Comparison of ENCODE assay signal across 8 mouse cellular contexts in the genomic region with DNA sequence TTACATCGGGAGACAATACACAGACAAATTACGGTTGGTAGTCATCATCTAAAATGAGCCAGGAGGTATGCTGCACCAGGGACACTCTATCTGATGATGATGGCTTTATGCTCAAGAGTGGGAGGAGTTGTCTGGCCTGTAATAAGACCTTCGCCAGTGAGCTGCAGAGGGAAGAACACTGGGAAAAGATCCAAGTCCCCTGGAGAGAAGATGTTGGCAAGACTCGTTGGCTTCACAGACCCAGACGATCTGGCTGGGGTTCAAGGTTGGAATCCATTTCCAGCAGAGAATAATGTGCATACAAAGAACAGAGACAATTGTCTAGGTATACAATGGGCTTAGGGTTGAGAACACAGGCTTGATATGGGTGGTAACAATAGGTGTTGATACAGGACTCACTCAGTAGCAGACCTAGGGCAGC. TPM values are rescaled to one million over a fixed set of nuclear protein-coding genes. Genes with fewer than 3 reads are reported as not detected.
DNase-seq lines count a peak whose midpoint lies in the region; ATAC-seq lines count a peak whose summit lies in the region.

No protein-coding gene starts in this region.

- no peak overlapping the region for H3K9ac ChIP-seq in heart, embryonic 12.5 days
- H3K9ac ChIP-seq in heart, embryonic 13.5 days = no peak overlapping the region

- H3K4me2 ChIP-seq in heart, embryonic 12.5 days = no peak overlapping the region
- H3K4me2 ChIP-seq in heart, embryonic 13.5 days = no peak overlapping the region

- ATAC-seq in heart, embryonic 12.5 days (ENCODE audit: insufficient number of reproducible peaks, low FRiP score) = no peak
- ATAC-seq in heart, embryonic 13.5 days (ENCODE audit: extremely low read depth, insufficient number of reproducible peaks, low FRiP score, low TSS enrichment) = no peak

- 61% methylated on average over 5 of the region's 5 CpGs for WGBS in heart, embryonic 12.5 days
- 49% methylated on average over 5 of the region's 5 CpGs for WGBS in heart, embryonic 13.5 days

- no peak overlapping the region for H3K27ac ChIP-seq in heart, embryonic 12.5 days (ENCODE audit: poor library complexity, severe bottlenecking)
- 0 out of 2 replicates have a peak overlapping the region, but pooled peaks have one; percentile 28 for H3K27ac ChIP-seq in heart, embryonic 13.5 days (replicated peaks)

- H3K4me3 ChIP-seq in heart, embryonic 12.5 days = no peak overlapping the region
- H3K4me3 ChIP-seq in heart, embryonic 13.5 days = no peak overlapping the region

- no peaks in the 10 kb centered on the region for H3K27me3 ChIP-seq in heart, embryonic 12.5 days (replicated peaks)
- H3K27me3 ChIP-seq in heart, embryonic 13.5 days (replicated peaks) = no peaks in the 10 kb centered on the region

- H3K4me1 ChIP-seq in heart, embryonic 12.5 days (replicated peaks) = peaks cover 3% of the 10 kb centered on the region; the same call in 1 of the 2 replicates
- H3K4me1 ChIP-seq in heart, embryonic 13.5 days = peaks cover 11% of the 10 kb centered on the region

- no peaks in the 10 kb centered on the region for H3K9me3 ChIP-seq in heart, embryonic 12.5 days (replicated peaks)
- no peaks in the 10 kb centered on the region for H3K9me3 ChIP-seq in heart, embryonic 13.5 days

- peak; percentile 37 for DNase-seq in heart, adult 8-10 months (ENCODE audit: low spot score)
- peak; percentile 44 to 51 for DNase-seq in right cerebral cortex, postnatal 10 days (ENCODE audit: low spot score in 2 of 2)
- DNase-seq in right cerebral cortex, postnatal 14 days = no peak
- DNase-seq in testis, postnatal 10 days (ENCODE audit: low spot score) = peak; percentile 77
- DNase-seq in embryo, embryonic 10.5 days (ENCODE audit: low spot score) = no peak
- DNase-seq in thymus, postnatal 36 days = no peak

- no peaks in the 10 kb centered on the region for H3K36me3 ChIP-seq in heart, embryonic 12.5 days
- no peaks in the 10 kb centered on the region for H3K36me3 ChIP-seq in heart, embryonic 13.5 days

RNA-seq across cellular contexts. Expression of a gene that starts 17.1 kb away (rescaled TPM):
- 1 to 10 TPM in 3 of 4 experiments, under 1 TPM in 1; 0.79 to 1.6 (median 1.5) TPM for total RNA-seq in heart, adult 8-10 months (2022)
- 5.1 and 5.4 TPM in 2 replicates for polyA plus RNA-seq in heart, embryonic 12.5 days (2016; fragmentation: Nextera tagmentation; extraction: Ambion mirVana)
- 3.3 and 3.5 TPM in 2 replicates for polyA plus RNA-seq in heart, embryonic 13.5 days (2015; fragmentation: Nextera tagmentation; extraction: Ambion mirVana)

Comparison
In these comparisons a context has a peak if more than half of its experiments do, and no peak if none do; other contexts are left out.
1. DNase-seq: peak in heart, adult 8-10 months (single experiment), right cerebral cortex, postnatal 10 days (2 of 2) and testis, postnatal 10 days (single experiment); none in right cerebral cortex, postnatal 14 days (single experiment), embryo, embryonic 10.5 days (single experiment) and thymus, postnatal 36 days (0 of 2).